Mouse (Mus musculus): ENCODE data around the gene Nfe2l2. TPM values are rescaled to one million over a fixed set of nuclear protein-coding genes. Genes with fewer than 3 reads are reported as not detected.

The Nfe2l2 gene
- total RNA-seq, 2 experiments from 2014 or later = 12.1 to 12.3 TPM

DNA sequence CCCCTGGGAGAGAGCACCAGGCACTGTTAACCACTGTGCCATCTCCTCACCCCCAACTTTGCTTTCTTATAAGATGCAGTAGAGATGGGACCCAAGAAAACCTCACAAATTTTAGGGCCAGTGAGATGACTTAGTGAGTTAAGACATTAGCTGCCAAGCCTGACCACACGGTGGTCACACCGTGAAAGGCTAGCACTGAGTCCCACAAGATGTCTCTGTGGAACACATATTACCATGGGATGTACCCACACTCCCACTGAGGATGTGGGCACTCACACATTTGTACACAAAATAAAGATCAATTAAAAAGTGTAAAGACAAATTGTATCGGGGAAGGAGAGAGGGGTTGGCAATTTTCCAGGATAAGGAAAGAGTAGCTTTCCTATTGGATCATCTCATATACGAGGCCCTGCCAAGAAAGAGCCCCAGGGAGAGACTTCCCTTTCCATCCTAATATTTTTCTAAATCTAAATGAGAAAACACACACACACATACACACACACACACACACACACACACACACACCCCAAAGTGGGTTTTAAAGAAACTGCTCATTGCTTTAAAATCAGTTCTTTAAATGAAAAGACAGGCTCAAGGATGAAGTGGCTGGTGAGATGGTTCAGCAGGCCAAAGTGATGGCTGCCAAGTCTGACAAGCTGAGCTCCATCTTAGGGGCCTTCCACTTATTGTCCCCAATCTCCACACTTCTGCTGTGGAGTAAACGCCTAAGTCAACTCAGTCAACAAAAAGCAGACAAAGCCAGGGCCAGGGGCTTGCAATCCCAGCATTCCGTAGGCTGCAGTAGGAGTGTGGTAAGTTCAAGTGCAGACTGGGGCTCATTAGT, 77.6 kb downstream of the Nfe2l2 start:
- no peak for DNase-seq (ENCODE audit: extremely low spot score in 1 of 2, low spot score in 1 of 2)

Small RNA genes within 50 kb of the gene (microRNA-seq; reads per million reads assigned to microRNA genes)
- 0 reads per million in 2 experiments for gene Gm24574

Other genes with a start within 250 kb of the Nfe2l2 start
- 100 to 1,000 TPM; 273 to 314 TPM for gene Hnrnpa3, start 45.4 kb downstream of the Nfe2l2 start, total RNA-seq (2021)
- gene Agps, start 127.5 kb upstream of the Nfe2l2 start, total RNA-seq (2021) = 10 to 100 TPM; 42.0 to 44.5 TPM
- 10 to 100 TPM; 14.2 to 16.3 TPM for gene Ttc30b, start 233.9 kb upstream of the Nfe2l2 start, total RNA-seq (2021)